Mouse (Mus musculus) cerebellum, adult 9-10 months (tissue): ENCODE measurements around the gene Iars2.

Source experiments
- DNase-seq: peaks from one replicate; pipeline ENCODE4 v3.0.0; 2022

Iars2 gene

GRCm38 (mm10) chr1:185328721-185329610, at the start of gene Iars2:
Gene Iars2, minus strand, starts transcription at chr1:185329396.
- peak; percentile 92 for DNase-seq

GRCm38 (mm10) chr1:185377429-185377828, 48.2 kb upstream of the Iars2 start:
- no peak for DNase-seq

- DNase-seq, result no peak
Measured at GRCm38 (mm10) chr1:185376390-185376789, 47.2 kb upstream of the Iars2 start.

GRCm38 (mm10) chr1:185369979-185370378, 40.8 kb upstream of the Iars2 start:
- no peak for DNase-seq

GRCm38 (mm10) chr1:185367383-185367782, 38.2 kb upstream of the Iars2 start:
- DNase-seq, result no peak

- no peak for DNase-seq
Measured at GRCm38 (mm10) chr1:185364183-185364540, 35.0 kb upstream of the Iars2 start.

GRCm38 (mm10) chr1:185363526-185364182, 34.5 kb upstream of the Iars2 start:
- DNase-seq, result peak; percentile 55

- DNase-seq, result peak; percentile 99
Measured at GRCm38 (mm10) chr1:185362677-185363520, 33.7 kb upstream of the Iars2 start, which contains the start of gene Eprs. Gene Eprs, plus strand, starts transcription at chr1:185363044.

GRCm38 (mm10) chr1:185358211-185358610, 29.0 kb upstream of the Iars2 start:
- DNase-seq, result no peak

- no peak for DNase-seq
Measured at GRCm38 (mm10) chr1:185356246-185356645, 27.1 kb upstream of the Iars2 start.

GRCm38 (mm10) chr1:185354731-185355130, 25.5 kb upstream of the Iars2 start:
- no peak for DNase-seq

- DNase-seq, result no peak
Measured at GRCm38 (mm10) chr1:185353351-185353750, 24.2 kb upstream of the Iars2 start.

GRCm38 (mm10) chr1:185352151-185352550, 23.0 kb upstream of the Iars2 start:
- DNase-seq, result no peak

- no peak for DNase-seq
Measured at GRCm38 (mm10) chr1:185350611-185351010, 21.4 kb upstream of the Iars2 start.

- no peak for DNase-seq
Measured at GRCm38 (mm10) chr1:185349741-185350140, 20.5 kb upstream of the Iars2 start.

GRCm38 (mm10) chr1:185346188-185346587, 17.0 kb upstream of the Iars2 start:
- no peak for DNase-seq

GRCm38 (mm10) chr1:185343422-185343821, 14.2 kb upstream of the Iars2 start:
- DNase-seq, result no peak

GRCm38 (mm10) chr1:185342441-185342840, 13.2 kb upstream of the Iars2 start:
- peak; percentile 69 for DNase-seq

- DNase-seq, result no peak
Measured at GRCm38 (mm10) chr1:185336535-185336934, 7.3 kb upstream of the Iars2 start.

GRCm38 (mm10) chr1:185335231-185335765, 6.1 kb upstream of the Iars2 start:
- no peak for DNase-seq

GRCm38 (mm10) chr1:185334136-185334535, 4.9 kb upstream of the Iars2 start:
- peak; percentile 26 for DNase-seq

GRCm38 (mm10) chr1:185333651-185334050, 4.5 kb upstream of the Iars2 start:
- no peak for DNase-seq

GRCm38 (mm10) chr1:185331983-185332430, 2.8 kb upstream of the Iars2 start, which contains the start of gene Bpnt1:
Gene Bpnt1, plus strand, starts transcription at chr1:185332149.
- peak; percentile 90 for DNase-seq
